Comparison of ENCODE assay signal across 7 mouse cellular contexts in the genomic region with DNA sequence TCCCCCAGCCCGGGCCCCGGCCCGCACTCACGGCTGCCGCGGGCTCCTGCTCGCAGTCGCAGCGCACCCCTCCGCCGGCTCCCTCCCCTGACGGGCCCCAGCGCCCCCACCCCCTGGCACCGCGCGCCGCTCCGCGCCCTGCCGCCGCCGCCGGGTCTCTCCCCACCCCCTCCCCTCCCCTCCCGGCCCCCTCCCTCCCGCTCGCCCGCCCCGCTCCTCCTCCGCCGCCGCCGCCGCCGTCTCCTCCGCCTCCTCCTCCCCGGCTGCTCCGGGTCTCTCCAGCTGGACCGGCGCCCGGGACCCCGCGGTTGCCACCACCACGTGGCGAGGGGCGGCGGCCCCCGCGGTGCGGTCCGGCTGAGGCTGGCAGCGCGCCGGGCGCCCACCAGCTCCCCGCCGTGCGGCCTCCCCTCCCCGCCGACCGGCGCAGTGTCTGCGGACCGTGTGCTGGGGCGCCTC. TPM values are rescaled to one million over a fixed set of nuclear protein-coding genes. Genes with fewer than 3 reads are reported as not detected.
DNase-seq lines count a peak whose midpoint lies in the region; ATAC-seq and TF ChIP-seq lines count a peak whose summit lies in the region.

A gene (minus strand): TSS at position 153 of the 459 bp plus-strand sequence.

- H3K36me3 ChIP-seq in CH12.LX (replicated peaks in 1 of 2; ENCODE audit: control insufficient read depth in 1 of 2, insufficient read depth in 1 of 2, low read length in 1 of 2) (peaks cover 7 to 29% of the 10 kb centered on the region in 2 experiments), ES-E14 (ENCODE audit: control insufficient read depth, insufficient read depth, low read length, poor library complexity, severe bottlenecking) (no peaks in the 10 kb centered on the region; the same call in 1 of the 2 replicates)
- H3K36me3 ChIP-seq in embryonic facial prominence, embryonic 10.5 days (replicated peaks), result peaks cover 41% of the 10 kb centered on the region
- 0 out of 2 replicates have a peak, but pooled peaks cover 2% of the 10 kb centered on the region for H3K36me3 ChIP-seq in heart, embryonic 16.5 days (ENCODE audit: control insufficient read depth, insufficient read depth)
- peaks cover 53% of the 10 kb centered on the region for H3K36me3 ChIP-seq in megakaryocyte, embryonic 14.5 days (replicated peaks; ENCODE audit: low read length)
- no peaks in the 10 kb centered on the region for H3K36me3 ChIP-seq in testis, adult 2 months (ENCODE audit: control insufficient read depth, insufficient read depth, low read length)

- H3K79me2 ChIP-seq in CH12.LX (replicated peaks; ENCODE audit: control insufficient read depth, extremely low read depth, insufficient read depth, poor library complexity, severe bottlenecking), result no peaks in the 10 kb centered on the region

- H3K27ac ChIP-seq in CH12.LX (ENCODE audit: insufficient read depth, low read depth) (no peak within 1 kb of the TSS), ES-E14 (ENCODE audit: insufficient read depth, low read depth, low read length, poor library complexity, severe bottlenecking) (peak within 1 kb of the TSS; percentile 68)
- H3K27ac ChIP-seq in embryonic facial prominence, embryonic 10.5 days (replicated peaks), result peak within 1 kb of the TSS; percentile 94
- H3K27ac ChIP-seq in heart, embryonic 16.5 days (ENCODE audit: low read length), result peak within 1 kb of the TSS; percentile 87
- H3K27ac ChIP-seq in testis, adult 2 months (ENCODE audit: control insufficient read depth, insufficient read depth, low read depth, low read length), result peak within 1 kb of the TSS; percentile 0; the same call in 1 of the 2 replicates

- H3K9me3 ChIP-seq in CH12.LX (replicated peaks; ENCODE audit: low read length) (peaks cover 4% of the 10 kb centered on the region), ES-E14 (ENCODE audit: control insufficient read depth, insufficient read depth, low read depth, low read length) (no peaks in the 10 kb centered on the region)
- no peaks in the 10 kb centered on the region for H3K9me3 ChIP-seq in embryonic facial prominence, embryonic 10.5 days
- no peaks in the 10 kb centered on the region for H3K9me3 ChIP-seq in heart, embryonic 16.5 days (replicated peaks; ENCODE audit: control insufficient read depth, low read length)
- no peaks in the 10 kb centered on the region for H3K9me3 ChIP-seq in megakaryocyte, embryonic 14.5 days

- under 1% methylated on average over 49 of the region's 64 CpGs for WGBS in embryonic facial prominence, embryonic 10.5 days
- WGBS in heart, embryonic 16.5 days, result under 1% methylated on average over 30 of the region's 64 CpGs

- dilution Hi-C loops in CH12.LX (cut with MboI; ENCODE audit: extremely low pct_ligation_motif_present, extremely low pct_unique_long_range_greater_than_20kb, low sequenced_read_pairs), result no loop called here

- no peak for TF ChIP-seq POLR2A in CH12.LX (IDR thresholded peaks at IDR 0.05; ENCODE audit: low read depth, low read length)
- no peak for TF ChIP-seq POLR2A in testis, adult 2 months (IDR thresholded peaks at IDR 0.05; ENCODE audit: control insufficient read depth, low read depth, low read length)

- H3K9ac ChIP-seq in CH12.LX (ENCODE audit: insufficient read depth, low read depth) (peak within 1 kb of the TSS; percentile 84), ES-E14 (ENCODE audit: insufficient read depth, low read depth, low read length, poor library complexity, severe bottlenecking) (peak within 1 kb of the TSS; percentile 86)
- H3K9ac ChIP-seq in heart, embryonic 16.5 days (ENCODE audit: low read length), result peak within 1 kb of the TSS; percentile 83

- H3K4me1 ChIP-seq in CH12.LX (ENCODE audit: control insufficient read depth in 1 of 2, insufficient read depth in 2 of 2), result peaks cover 17 to 28% of the 10 kb centered on the region in 2 experiments
- H3K4me1 ChIP-seq in ES-E14 (ENCODE audit: control insufficient read depth in 2 of 2, insufficient read depth in 2 of 2, low read length in 2 of 2, poor library complexity in 1 of 2), result peaks cover 4 to 24% of the 10 kb centered on the region in 2 experiments; a peak in 3 of 4 replicates
- peaks cover 60% of the 10 kb centered on the region for H3K4me1 ChIP-seq in embryonic facial prominence, embryonic 10.5 days
- peaks cover 33% of the 10 kb centered on the region for H3K4me1 ChIP-seq in heart, embryonic 16.5 days (ENCODE audit: control insufficient read depth, insufficient read depth, low read length)
- H3K4me1 ChIP-seq in megakaryocyte, embryonic 14.5 days, result peaks cover 64% of the 10 kb centered on the region
- peaks cover 10% of the 10 kb centered on the region for H3K4me1 ChIP-seq in testis, adult 2 months (ENCODE audit: control insufficient read depth, insufficient read depth, low read length)

- in situ Hi-C loops in CH12.LX (cut with MboI; ENCODE audit: low pct_ligation_motif_present, low pct_unique_long_range_greater_than_20kb, low sequenced_read_pairs), result no loop called here
- in situ Hi-C loops in ES-E14 (cut with MboI; ENCODE audit: low sequenced_read_pairs in 2 of 2, unreplicated experiment in 2 of 2), result loop anchor here (25.0 kb wide), 3 partner anchors 1086 to 1864 kb away; a partner anchor contains a TSS

- peak within 1 kb of the TSS; percentile 81 for H3K4me2 ChIP-seq in CH12.LX (ENCODE audit: insufficient read depth, low read depth, poor library complexity, severe bottlenecking)
- peak within 1 kb of the TSS; percentile 97 for H3K4me2 ChIP-seq in heart, embryonic 16.5 days (ENCODE audit: low read depth, low read length)

- no peak for TF ChIP-seq RAD21 in CH12.LX (IDR thresholded peaks at IDR 0.05; ENCODE audit: low read depth, low read length)

- peak within 1 kb of the TSS; percentile 40 to 70 (median 52) for H3K4me3 ChIP-seq in CH12.LX (replicated peaks in 1 of 3; ENCODE audit: low read depth in 2 of 3, low read length in 2 of 3, poor library complexity in 1 of 3)
- H3K4me3 ChIP-seq in ES-E14 (ENCODE audit: insufficient read depth in 1 of 2, low read depth in 1 of 2, low read length in 2 of 2, poor library complexity in 1 of 2, severe bottlenecking in 1 of 2), result peak within 1 kb of the TSS; percentile 90 to 92
- H3K4me3 ChIP-seq in embryonic facial prominence, embryonic 10.5 days, result peak within 1 kb of the TSS; percentile 85
- peak within 1 kb of the TSS; percentile 86 for H3K4me3 ChIP-seq in heart, embryonic 16.5 days (ENCODE audit: low read length)
- peak within 1 kb of the TSS; percentile 98 for H3K4me3 ChIP-seq in megakaryocyte, embryonic 14.5 days (replicated peaks)
- peak within 1 kb of the TSS; percentile 49 for H3K4me3 ChIP-seq in testis, adult 2 months (ENCODE audit: control insufficient read depth, low read depth, low read length)

- TF ChIP-seq EP300 in CH12.LX (IDR thresholded peaks at IDR 0.05; ENCODE audit: low read length), result no peak

- DNase-seq in CH12.LX (ENCODE audit: extremely low read depth), result no peak
- no peak for DNase-seq in ES-E14 (ENCODE audit: low read depth, low spot score)
- peak; percentile 69 for DNase-seq in embryonic facial prominence, embryonic 10.5 days (ENCODE audit: low spot score)
- peak; percentile 57 to 60 for DNase-seq in layer of hippocampus, postnatal 36 days

- H3K27me3 ChIP-seq in CH12.LX (replicated peaks), result peaks cover 31% of the 10 kb centered on the region
- peaks cover 26% of the 10 kb centered on the region for H3K27me3 ChIP-seq in embryonic facial prominence, embryonic 10.5 days (replicated peaks; ENCODE audit: low read depth, poor library complexity, severe bottlenecking)
- H3K27me3 ChIP-seq in heart, embryonic 16.5 days (ENCODE audit: control insufficient read depth, insufficient read depth, low read length), result peaks cover 5% of the 10 kb centered on the region; the same call in 1 of the 2 replicates
- peaks cover 7% of the 10 kb centered on the region for H3K27me3 ChIP-seq in megakaryocyte, embryonic 14.5 days (replicated peaks)
- no peaks in the 10 kb centered on the region for H3K27me3 ChIP-seq in testis, adult 2 months (ENCODE audit: control insufficient read depth, insufficient read depth, low read length)

- ATAC-seq in heart, embryonic 16.5 days (replicated peaks; ENCODE audit: extremely low read depth, insufficient read depth, low FRiP score), result no peak

- TF ChIP-seq CTCF in CH12.LX (conservative IDR thresholded peaks at IDR 0.05 in 1 of 2, IDR thresholded peaks at IDR 0.05 in 1 of 2; ENCODE audit: low read depth in 2 of 2, low read length in 2 of 2), result no peak
- TF ChIP-seq CTCF in testis, adult 2 months (IDR thresholded peaks at IDR 0.05; ENCODE audit: control insufficient read depth, insufficient read depth, insufficient replicate concordance, low read depth, low read length), result no peak

TF ChIP-seq in CH12.LX, 34 proteins besides CTCF, POLR2A, EP300 and RAD21:
- TF ChIP-seq MXI1 (IDR thresholded peaks at IDR 0.05; ENCODE audit: low read depth, low read length) (peak; percentile 49), ZNF384 (IDR thresholded peaks at IDR 0.05; ENCODE audit: low read depth, low read length) (no peak)

TF ChIP-seq in ES-E14, 5 proteins besides CTCF, POLR2A, EP300 and RAD21:
- TF ChIP-seq MAFK (IDR thresholded peaks at IDR 0.05; ENCODE audit: insufficient read depth, low read depth, low read length) (no peak), HCFC1 (IDR thresholded peaks at IDR 0.05; ENCODE audit: borderline replicate concordance, insufficient read depth, low read length) (no peak), CHD2 (IDR thresholded peaks at IDR 0.05; ENCODE audit: low read depth, low read length) (no peak), ZC3H11A (IDR thresholded peaks at IDR 0.05; ENCODE audit: borderline replicate concordance, low read depth, low read length) (no peak), ZNF384 (IDR thresholded peaks at IDR 0.05; ENCODE audit: low read depth, low read length) (no peak)

RNA-seq across cellular contexts. Expression of the gene that starts here (rescaled TPM):
- total RNA-seq in CH12.LX (2012; rRNA removed) (2.1 and 3.1 TPM in 2 replicates), CH12.LX (2014; rRNA removed) (0.44 and 1.2 TPM in 2 replicates), ES-E14 (2012; rRNA removed) (3.5 and 4.5 TPM in 2 replicates)
- polyA plus RNA-seq in CH12.LX (2012; ENCODE audit: insufficient read length, low read depth), result 5.2 and 5.7 TPM in 2 replicates
- polyA plus RNA-seq in embryonic facial prominence, embryonic 10.5 days (2016; fragmentation: Nextera tagmentation; extraction: Ambion mirVana), result 4.7 and 5.1 TPM in 2 replicates
- 3.8 and 4.3 TPM in 2 replicates for polyA plus RNA-seq in heart, embryonic 16.5 days (2015; fragmentation: Nextera tagmentation; extraction: Ambion mirVana)
- 10 to 100 TPM; 83.8 to 94.3 TPM for total RNA-seq in layer of hippocampus, postnatal 36 days (2021)
- polyA plus RNA-seq in megakaryocyte, embryonic 14.5 days (2012; ENCODE audit: insufficient read depth, low replicate concordance), result 99.9 and 349 TPM in 2 replicates
- 2.4 and 2.7 TPM in 2 replicates for polyA plus RNA-seq in testis, adult 2 months (2012; rRNA removed)

Comparison
In these comparisons a context has a peak if more than half of its experiments do, and no peak if none do; other contexts are left out.
1. RNA of the gene that starts here (total RNA-seq): 83.8 to 94.3 TPM in layer of hippocampus, postnatal 36 days; 3.5 to 4.5 TPM in ES-E14 and 0.44 to 3.1 TPM in CH12.LX; every median in the first group is over 10 times any median in the second.
2. RNA of the gene that starts here (polyA plus RNA-seq): 99.9 to 349 TPM in megakaryocyte, embryonic 14.5 days; 5.2 to 5.7 TPM in CH12.LX, 4.7 to 5.1 TPM in embryonic facial prominence, embryonic 10.5 days, 3.8 to 4.3 TPM in heart, embryonic 16.5 days and 2.4 to 2.7 TPM in testis, adult 2 months; every median in the first group is over 10 times any median in the second.
3. DNase-seq: peak in embryonic facial prominence, embryonic 10.5 days (single experiment) and layer of hippocampus, postnatal 36 days (2 of 2); none in CH12.LX (single experiment) and ES-E14 (single experiment).
4. Peak in every context shown above with its lines, with median percentiles within 50 percentile points of each other: H3K4me3 ChIP-seq and H3K9ac ChIP-seq.